Mouse (Mus musculus) liver, adult 2 months (tissue): ENCODE measurements around the gene Cyp2r1. TPM values are rescaled to one million over a fixed set of nuclear protein-coding genes. Genes with fewer than 3 reads are reported as not detected.
A peak's percentile ranks its signal among the peaks of the same experiment; 100 is the strongest.
"Not testable (repeated sequence)": the region's sequence is repeated elsewhere in the genome, so short reads cannot be mapped to it uniquely, and the experiment has no call there.

Experiments used
- DNase-seq: peaks from one replicate; pipeline ENCODE4 v3.0.0-alpha.2; 2011; ENCODE audit warnings: low read depth, low spot score; ENCODE audit errors: extremely low read depth
- H3K27ac ChIP-seq: fragments of 200-500 bp; replicated peaks from 2 replicates; pipeline ENCODE4 v1.5.1; 2012; ENCODE audit warnings: low read depth, mild to moderate bottlenecking, control low read depth, inconsistent platforms, low read length; ENCODE audit not compliant: insufficient read depth
- H3K27me3 ChIP-seq: fragments of 200-500 bp; 2 replicates; pipeline ENCODE4 v1.6.1; 2012; ENCODE audit warnings: mild to moderate bottlenecking, moderate library complexity, low read length, inconsistent platforms; ENCODE audit not compliant: control insufficient read depth, insufficient read depth
- H3K36me3 ChIP-seq: fragments of 200-500 bp; 2 replicates; pipeline ENCODE4 v1.6.1; 2012; ENCODE audit warnings: low read length, inconsistent platforms; ENCODE audit not compliant: control insufficient read depth, insufficient read depth
- H3K4me1 ChIP-seq: fragments of 200-500 bp; 2 replicates; pipeline ENCODE4 v1.6.1; 2011; ENCODE audit warnings: low read length; ENCODE audit not compliant: control insufficient read depth, insufficient read depth
- H3K4me3 ChIP-seq: fragments of 200-500 bp; 2 replicates; pipeline ENCODE4 v1.5.1; 2011; ENCODE audit warnings: low read depth, mild to moderate bottlenecking, control low read depth, low read length, moderate library complexity; ENCODE audit not compliant: insufficient read depth
- H3K79me2 ChIP-seq: fragments of 200-500 bp; 2 replicates; pipeline ENCODE4 v1.6.1; 2012; ENCODE audit warnings: inconsistent platforms, mild to moderate bottlenecking, low read length, moderate library complexity; ENCODE audit not compliant: control insufficient read depth, insufficient read depth
- H3K9ac ChIP-seq: fragments of 200-500 bp; 2 replicates; pipeline ENCODE4 v1.6.1; 2012; ENCODE audit warnings: low read depth, mild to moderate bottlenecking, control low read depth, inconsistent platforms, low read length
- CTCF ChIP-seq: fragments of 200-500 bp; IDR thresholded peaks from 2 replicates; pipeline ENCODE4 v1.5.1; 2011; ENCODE audit warnings: low read depth, low read length, control low read depth
- POLR2A ChIP-seq: fragments of 200-500 bp; IDR thresholded peaks from 2 replicates; pipeline ENCODE4 v1.6.1; 2011; ENCODE audit warnings: low read length, control low read depth; ENCODE audit not compliant: insufficient read depth; ENCODE audit errors: extremely low read depth
- WGBS: fragments of 180-500 bp; shearing (Covaris S2); methylation state at CpG from one replicate; pipeline ENCODE4 v1.1.7; 2018; 5-methylcytosine and 5-hydroxymethylcytosine counted together
- polyA plus RNA-seq: library from polyadenylated mRNA; depleted of rRNA; stranded (reverse); fragments of >200 nt; gene quantifications from 2 replicates; pipeline ENCODE4 v1.2.3, GENCODE M21; 2012; rRNA removed
- total RNA-seq: library from RNA; depleted of rRNA; stranded (reverse); fragments of >200 nt; gene quantifications from 2 replicates; pipeline ENCODE4 v1.2.3, GENCODE M21; 2014; rRNA removed

Cyp2r1 gene
- total and polyA plus RNA-seq, 2 experiments, result 31.5 to 35.2 TPM

DNA sequence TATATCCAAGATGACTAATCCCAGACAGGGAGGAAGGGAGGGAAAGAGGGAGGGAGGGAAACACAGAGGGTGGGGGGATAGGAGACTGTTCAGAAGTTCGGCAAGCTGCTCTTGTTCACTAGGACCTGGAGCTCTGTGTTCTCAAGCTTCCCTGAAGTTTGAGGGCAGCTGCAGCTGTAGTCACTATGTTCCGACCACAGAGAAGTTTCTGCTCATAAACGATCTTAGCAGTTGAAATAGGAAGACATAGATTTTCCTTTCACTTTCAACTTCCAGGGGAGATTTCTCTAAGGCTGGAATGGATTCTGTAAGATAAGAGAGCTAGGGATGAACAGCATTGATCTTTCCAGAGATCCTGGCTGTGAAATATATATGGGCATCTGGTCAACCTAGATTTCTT is 14.2 kb upstream of the Cyp2r1 start:
- Histone ChIP-seq H3K27ac (no peak overlapping the region), H3K4me1 (no peaks in the 10 kb centered on the region), H3K4me3 (peak overlapping the region; percentile 35), H3K27me3 (no peaks in the 10 kb centered on the region), H3K79me2 (no peaks in the 10 kb centered on the region), H3K36me3 (no peaks in the 10 kb centered on the region), H3K9ac (no peak overlapping the region)
- no peak for TF ChIP-seq POLR2A
- no peak for TF ChIP-seq CTCF
- no peak for DNase-seq
- 55% methylated on average over 3 of the region's 3 CpGs for WGBS

- WGBS, result 96% methylated on average over 4 of the region's 4 CpGs
- DNase-seq, result not testable (repeated sequence)
Observed at GRCm38 (mm10) chr7:114573866-114574265, 11.1 kb upstream of the Cyp2r1 start.

DNA sequence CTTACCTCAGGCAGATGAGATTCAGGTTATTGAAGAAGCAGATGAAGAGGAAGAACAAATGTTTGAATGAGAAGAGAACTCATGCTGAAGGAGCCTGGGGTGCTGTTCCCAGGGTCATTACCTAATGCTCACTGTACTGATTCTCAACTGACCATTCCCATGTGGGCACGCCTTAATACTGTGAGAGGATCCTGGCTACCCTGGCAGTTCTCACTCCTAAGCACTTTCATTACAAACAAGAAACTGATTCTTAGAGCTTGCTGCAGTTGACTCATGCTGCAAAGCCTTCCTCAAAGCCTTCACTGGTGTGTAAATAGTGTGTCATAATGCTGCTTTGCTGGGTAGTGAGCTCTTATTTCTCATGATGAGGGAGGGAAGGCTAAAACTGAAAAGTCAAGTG is 26.6 kb downstream of the Cyp2r1 start:
- Histone ChIP-seq H3K36me3 (peaks cover 28% of the 10 kb centered on the region), H3K9ac (no peak overlapping the region), H3K27ac (no peak overlapping the region), H3K4me3 (no peak overlapping the region), H3K79me2 (no peaks in the 10 kb centered on the region), H3K4me1 (no peaks in the 10 kb centered on the region), H3K27me3 (no peaks in the 10 kb centered on the region)
- TF ChIP-seq POLR2A, result no peak
- no peak for TF ChIP-seq CTCF
- WGBS, result 100% methylated on average over 1 of the region's 1 CpGs
- no peak for DNase-seq

More at GRCm38 (mm10) chr7:114573866-114574265, 11.1 kb upstream of the Cyp2r1 start:
- not testable (repeated sequence) for H3K4me1 ChIP-seq, H3K36me3 ChIP-seq, H3K4me3 ChIP-seq, H3K27me3 ChIP-seq, H3K27ac ChIP-seq, H3K9ac ChIP-seq, H3K79me2 ChIP-seq

DNA sequence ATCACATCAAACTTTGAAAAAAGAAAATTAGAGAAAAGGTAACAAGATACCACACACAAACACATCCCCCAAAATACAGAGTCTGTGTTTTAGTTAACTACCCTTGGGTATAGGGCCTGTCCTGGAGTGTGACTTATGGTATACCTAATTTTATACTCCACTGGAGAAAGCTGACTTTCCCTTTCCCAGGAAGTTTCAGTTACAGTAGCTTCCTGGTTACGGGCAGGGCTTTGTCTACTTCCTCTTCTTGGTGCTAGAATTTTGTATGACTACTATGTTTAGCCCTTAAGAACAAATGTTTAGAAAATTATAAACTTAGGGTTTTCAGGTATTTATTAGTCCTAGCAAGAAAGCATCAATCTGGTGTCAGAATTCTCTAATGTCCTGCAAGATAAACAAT is 36.5 kb downstream of the Cyp2r1 start:
- TF ChIP-seq POLR2A (no peak), CTCF (no peak)
- DNase-seq, result no peak
- Histone ChIP-seq H3K9ac (no peak overlapping the region), H3K27me3 (no peaks in the 10 kb centered on the region), H3K4me1 (no peaks in the 10 kb centered on the region), H3K36me3 (peaks cover 27% of the 10 kb centered on the region), H3K79me2 (no peaks in the 10 kb centered on the region), H3K4me3 (no peak overlapping the region), H3K27ac (no peak overlapping the region)
- 83% methylated on average over 1 of the region's 1 CpGs for WGBS

DNA sequence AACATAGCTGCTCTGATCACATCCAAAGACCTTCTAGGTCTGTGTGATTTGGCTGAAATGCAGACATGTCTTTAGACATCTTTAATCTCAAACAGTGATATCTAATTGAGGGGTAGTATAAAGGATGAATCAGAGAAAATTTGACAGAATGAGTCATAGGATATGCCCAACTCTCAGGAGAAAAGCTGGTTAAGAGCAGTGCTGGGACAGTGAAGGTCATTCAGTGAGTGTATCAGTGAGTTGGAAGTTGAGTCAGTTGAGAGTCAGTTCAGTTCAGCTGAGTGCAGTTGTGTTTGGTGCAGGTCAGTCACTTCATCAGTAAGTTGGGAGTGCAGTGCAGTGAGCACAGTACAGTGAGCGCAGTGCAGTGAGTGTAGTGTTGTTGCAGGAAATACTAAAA is 42.6 kb downstream of the Cyp2r1 start:
- H3K27ac ChIP-seq, result no peak overlapping the region
- no peak for DNase-seq
- H3K9ac ChIP-seq, result no peak overlapping the region
- WGBS, result 100% methylated on average over 1 of the region's 1 CpGs
- H3K36me3 ChIP-seq, result peaks cover 18% of the 10 kb centered on the region
- no peak for TF ChIP-seq CTCF
- TF ChIP-seq POLR2A, result no peak
- no peak overlapping the region for H3K4me3 ChIP-seq
- no peaks in the 10 kb centered on the region for H3K79me2 ChIP-seq
- H3K4me1 ChIP-seq, result no peaks in the 10 kb centered on the region
- H3K27me3 ChIP-seq, result no peaks in the 10 kb centered on the region

DNA sequence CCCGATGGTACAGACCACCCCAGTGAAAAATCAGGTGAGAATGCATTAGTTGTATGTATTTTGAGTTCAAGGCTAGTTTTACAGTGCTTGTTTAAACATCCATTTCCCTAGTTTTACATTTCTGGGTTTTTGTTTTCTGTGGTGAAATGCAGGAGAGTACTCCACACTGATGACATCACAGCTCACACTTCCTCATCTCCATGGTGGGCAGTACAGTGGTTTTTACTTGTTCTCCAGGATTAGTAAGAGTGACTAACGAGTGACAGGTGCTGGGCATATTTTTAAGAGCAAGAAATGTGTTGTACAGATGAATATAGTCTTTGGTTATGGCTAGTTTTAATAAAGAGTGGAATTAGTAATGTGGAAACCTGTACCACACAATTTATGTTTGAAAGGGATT is 53.9 kb downstream of the Cyp2r1 start:
- no peaks in the 10 kb centered on the region for H3K27me3 ChIP-seq
- 98% methylated on average over 2 of the region's 2 CpGs for WGBS
- H3K27ac ChIP-seq, result no peak overlapping the region
- H3K36me3 ChIP-seq, result peaks cover 36% of the 10 kb centered on the region
- DNase-seq, result no peak
- no peak overlapping the region for H3K9ac ChIP-seq
- no peak overlapping the region for H3K4me3 ChIP-seq
- TF ChIP-seq CTCF, result no peak
- no peak for TF ChIP-seq POLR2A
- H3K79me2 ChIP-seq, result no peaks in the 10 kb centered on the region
- H3K4me1 ChIP-seq, result no peaks in the 10 kb centered on the region

Other genes starting within 250 kb of the Cyp2r1 start
- 86.2 and 95.7 TPM in 2 replicates for gene Pde3b, start 147.7 kb downstream of the Cyp2r1 start, total RNA-seq
- 15.5 and 16.2 TPM in 2 replicates for gene Pde3b, start 147.7 kb downstream of the Cyp2r1 start, polyA plus RNA-seq
- not detected in 2 replicates for gene Calca, start 73.4 kb upstream of the Cyp2r1 start, total RNA-seq
- not detected in 2 replicates for gene Calca, start 73.4 kb upstream of the Cyp2r1 start, polyA plus RNA-seq
- gene Calcb, start 155.7 kb upstream of the Cyp2r1 start, total RNA-seq, result not detected in 2 replicates
- gene Calcb, start 155.7 kb upstream of the Cyp2r1 start, polyA plus RNA-seq, result not detected in 2 replicates
- 14.3 and 37.1 TPM in 2 replicates for gene Insc, start 180.7 kb upstream of the Cyp2r1 start, total RNA-seq
- 31.2 and 49.5 TPM in 2 replicates for gene Insc, start 180.7 kb upstream of the Cyp2r1 start, polyA plus RNA-seq